Mouse (Mus musculus) heart, embryonic 10.5 days (tissue): ENCODE measurements at regions not wholly inside any gene's neighbourhood (a gene's known extent, or its start where the extent isn't known, plus 50 kb on each side); places are given as distances from the start of the nearest gene placed in this dataset.

Source experiments
- DNase-seq: peaks from one replicate; pipeline ENCODE4 v3.0.0-alpha.2; 2017; ENCODE audit warnings: low spot score
- H3K27ac ChIP-seq: fragments of 300-500 bp; sonication (generic); 2 replicates; pipeline ENCODE4 v1.5.1; 2016; ENCODE audit warnings: mild to moderate bottlenecking
- H3K27me3 ChIP-seq: fragments of 300-500 bp; sonication (generic); 2 replicates; pipeline ENCODE4 v1.6.1; 2016; ENCODE audit warnings: mild to moderate bottlenecking; ENCODE audit not compliant: poor library complexity, insufficient read depth, severe bottlenecking
- H3K36me3 ChIP-seq: fragments of 300-500 bp; sonication (generic); 2 replicates; pipeline ENCODE4 v1.6.1; 2016; ENCODE audit warnings: mild to moderate bottlenecking, moderate library complexity
- H3K4me1 ChIP-seq: fragments of 300-500 bp; sonication (generic); 2 replicates; pipeline ENCODE4 v1.6.1; 2016; ENCODE audit warnings: mild to moderate bottlenecking
- H3K4me3 ChIP-seq: fragments of 300-500 bp; sonication (generic); 2 replicates; pipeline ENCODE4 v1.5.1; 2016; ENCODE audit warnings: mild to moderate bottlenecking, moderate library complexity
- H3K9me3 ChIP-seq: fragments of 300-500 bp; sonication (generic); 2 replicates; pipeline ENCODE4 v1.6.1; 2016; ENCODE audit warnings: mild to moderate bottlenecking, moderate library complexity
- WGBS: fragments of 180-500 bp; shearing (Covaris S2); methylation state at CpG from one replicate; pipeline ENCODE4 v1.1.7; 2016; 5-methylcytosine and 5-hydroxymethylcytosine counted together

- Histone ChIP-seq H3K4me3 (no peak overlapping the region), H3K27ac (no peak overlapping the region), H3K36me3 (no peaks in the 10 kb centered on the region), H3K27me3 (no peaks in the 10 kb centered on the region), H3K4me1 (no peaks in the 10 kb centered on the region), H3K9me3 (no peaks in the 10 kb centered on the region)
- WGBS: 82% methylated on average over 8 of the region's 8 CpGs
- DNase-seq: no peak
Observed at GRCm38 (mm10) chr8:35275972-35276371, 489.6 kb upstream of the Gm19410 start.

DNA sequence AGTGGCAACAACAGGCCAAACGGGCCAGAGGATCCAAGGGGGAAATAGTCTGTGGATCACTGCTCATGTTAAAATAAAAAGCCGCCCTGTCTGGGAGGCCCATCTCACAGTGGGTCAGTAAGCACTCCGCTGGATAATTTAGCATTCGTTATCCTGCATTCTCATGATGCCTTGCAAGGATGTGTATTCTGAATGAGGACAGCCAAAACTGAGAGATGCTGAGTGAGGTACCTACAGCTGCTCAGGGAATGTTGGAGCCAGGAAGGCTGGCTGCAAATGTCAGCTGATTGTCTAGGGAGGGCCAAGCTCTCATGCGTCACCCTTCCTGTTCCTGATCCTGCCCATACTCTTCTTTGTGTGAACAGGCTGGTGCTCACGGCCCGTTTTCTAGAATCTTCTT lies 489.1 kb upstream of the Gm19410 start:
- H3K4me1 ChIP-seq: no peaks in the 10 kb centered on the region
- no peaks in the 10 kb centered on the region for H3K27me3 ChIP-seq
- no peaks in the 10 kb centered on the region for H3K9me3 ChIP-seq
- 70% methylated on average over 7 of the region's 7 CpGs for WGBS
- no peak for DNase-seq
- no peak overlapping the region for H3K27ac ChIP-seq
- no peak overlapping the region for H3K4me3 ChIP-seq
- H3K36me3 ChIP-seq: no peaks in the 10 kb centered on the region

DNA sequence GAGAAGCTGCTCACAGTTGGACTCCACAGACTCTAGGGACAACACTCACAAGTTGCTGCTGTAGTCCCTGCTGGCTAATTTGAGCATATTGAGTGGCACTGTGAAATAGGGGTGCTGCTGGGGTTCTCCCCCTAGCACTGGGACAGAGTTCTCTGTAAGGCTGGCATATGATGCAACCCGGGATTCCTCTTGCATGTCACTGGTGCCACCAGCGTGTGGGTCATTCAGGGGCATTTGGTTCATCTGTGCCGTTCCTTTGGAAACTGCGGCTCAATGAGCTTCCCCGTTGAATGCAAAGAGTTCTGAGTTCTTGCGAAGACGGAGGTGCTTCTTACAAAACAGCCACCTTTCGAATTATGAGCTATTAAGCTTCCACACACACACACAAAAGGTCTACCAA lies 486.6 kb upstream of the Gm19410 start:
- no peak overlapping the region for H3K4me3 ChIP-seq
- H3K36me3 ChIP-seq: no peaks in the 10 kb centered on the region
- no peak for DNase-seq
- no peaks in the 10 kb centered on the region for H3K27me3 ChIP-seq
- H3K27ac ChIP-seq: no peak overlapping the region
- H3K4me1 ChIP-seq: no peaks in the 10 kb centered on the region
- H3K9me3 ChIP-seq: no peaks in the 10 kb centered on the region
- WGBS: 93% methylated on average over 8 of the region's 8 CpGs

DNA sequence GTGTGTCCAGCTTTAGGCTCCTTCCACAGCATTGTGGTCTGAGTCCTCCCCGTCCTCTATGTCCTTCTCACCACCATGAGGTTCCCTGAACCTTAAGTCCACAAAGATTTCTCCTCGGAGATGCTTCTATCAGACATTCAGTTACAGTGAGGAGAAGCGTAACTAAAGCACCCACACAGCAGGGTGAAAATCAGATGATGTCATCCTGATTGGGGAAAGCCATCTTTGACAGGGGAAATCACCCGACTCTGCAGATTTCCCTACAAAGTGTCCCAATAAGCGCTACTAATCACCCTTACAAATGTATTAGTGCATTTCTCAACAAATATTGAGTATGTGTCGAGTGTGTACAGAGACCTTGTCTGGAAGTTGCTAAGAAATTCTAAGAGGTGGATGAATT lies 484.8 kb upstream of the Gm19410 start:
- no peak for DNase-seq
- WGBS: 86% methylated on average over 6 of the region's 6 CpGs
- H3K4me3 ChIP-seq: no peak overlapping the region
- no peaks in the 10 kb centered on the region for H3K36me3 ChIP-seq
- H3K27me3 ChIP-seq: no peaks in the 10 kb centered on the region
- no peaks in the 10 kb centered on the region for H3K9me3 ChIP-seq
- H3K4me1 ChIP-seq: no peaks in the 10 kb centered on the region
- no peak overlapping the region for H3K27ac ChIP-seq

- H3K27ac ChIP-seq: no peak overlapping the region
- 87% methylated on average over 9 of the region's 9 CpGs for WGBS
- no peaks in the 10 kb centered on the region for H3K36me3 ChIP-seq
- no peaks in the 10 kb centered on the region for H3K4me1 ChIP-seq
- no peaks in the 10 kb centered on the region for H3K9me3 ChIP-seq
- DNase-seq: no peak
- no peaks in the 10 kb centered on the region for H3K27me3 ChIP-seq
- H3K4me3 ChIP-seq: no peak overlapping the region
Observed at GRCm38 (mm10) chr8:35283366-35283765, 482.2 kb upstream of the Gm19410 start.

- DNase-seq: no peak
- no peaks in the 10 kb centered on the region for H3K36me3 ChIP-seq
- H3K9me3 ChIP-seq: no peaks in the 10 kb centered on the region
- 61% methylated on average over 5 of the region's 5 CpGs for WGBS
- H3K4me1 ChIP-seq: peaks cover 15% of the 10 kb centered on the region
- no peaks in the 10 kb centered on the region for H3K27me3 ChIP-seq
- no peak overlapping the region for H3K27ac ChIP-seq
- H3K4me3 ChIP-seq: no peak overlapping the region
Observed at GRCm38 (mm10) chr8:35289018-35289417, 476.6 kb upstream of the Gm19410 start.

- DNase-seq: no peak
- H3K4me3 ChIP-seq: no peak overlapping the region
- no peaks in the 10 kb centered on the region for H3K9me3 ChIP-seq
- peaks cover 15% of the 10 kb centered on the region for H3K4me1 ChIP-seq
- H3K27me3 ChIP-seq: no peaks in the 10 kb centered on the region
- H3K36me3 ChIP-seq: no peaks in the 10 kb centered on the region
- 53% methylated on average over 4 of the region's 4 CpGs for WGBS
- H3K27ac ChIP-seq: peak overlapping the region; percentile 49; the same call in 1 of the 2 replicates
Observed at GRCm38 (mm10) chr8:35289967-35290366, 475.6 kb upstream of the Gm19410 start.

- Histone ChIP-seq H3K9me3 (no peaks in the 10 kb centered on the region), H3K36me3 (no peaks in the 10 kb centered on the region), H3K27me3 (no peaks in the 10 kb centered on the region), H3K4me3 (no peak overlapping the region), H3K4me1 (peaks cover 15% of the 10 kb centered on the region), H3K27ac (no peak overlapping the region)
- WGBS: 76% methylated on average over 14 of the region's 14 CpGs
- no peak for DNase-seq
Observed at GRCm38 (mm10) chr8:35293437-35294126, 472.0 kb upstream of the Gm19410 start.

GRCm38 (mm10) chr8:35296936-35297335 lies 468.7 kb upstream of the Gm19410 start:
- Histone ChIP-seq H3K4me3 (no peak overlapping the region), H3K27ac (no peak overlapping the region), H3K27me3 (no peaks in the 10 kb centered on the region), H3K9me3 (no peaks in the 10 kb centered on the region), H3K4me1 (no peaks in the 10 kb centered on the region), H3K36me3 (no peaks in the 10 kb centered on the region)
- WGBS: 87% methylated on average over 6 of the region's 6 CpGs
- DNase-seq: no peak

GRCm38 (mm10) chr8:35299088-35299487 lies 466.5 kb upstream of the Gm19410 start:
- no peak overlapping the region for H3K4me3 ChIP-seq
- H3K36me3 ChIP-seq: no peaks in the 10 kb centered on the region
- H3K27me3 ChIP-seq: no peaks in the 10 kb centered on the region
- H3K9me3 ChIP-seq: no peaks in the 10 kb centered on the region
- H3K4me1 ChIP-seq: no peaks in the 10 kb centered on the region
- no peak for DNase-seq
- H3K27ac ChIP-seq: no peak overlapping the region
- WGBS: 87% methylated on average over 9 of the region's 9 CpGs

DNA sequence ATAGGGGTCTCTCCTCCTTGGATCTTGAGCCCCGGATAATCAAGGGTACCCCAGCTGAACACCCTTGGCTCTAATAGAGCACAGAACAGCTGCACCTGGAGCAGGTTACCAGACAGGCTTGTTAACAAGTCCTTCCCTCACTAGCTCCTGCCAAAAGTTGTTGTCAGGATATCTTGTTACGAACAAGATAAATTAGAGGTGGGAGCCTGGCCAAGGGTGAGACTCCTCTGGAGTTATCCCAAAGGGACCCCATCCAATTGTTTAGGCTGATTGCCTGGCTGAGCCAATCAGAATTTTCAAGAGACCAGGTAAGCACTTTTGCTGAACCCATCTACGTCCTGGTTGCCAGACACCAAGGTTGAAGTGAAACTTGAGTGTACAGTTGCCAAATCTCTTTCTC lies 465.2 kb upstream of the Gm19410 start:
- Histone ChIP-seq H3K4me3 (no peak overlapping the region), H3K27ac (no peak overlapping the region), H3K27me3 (no peaks in the 10 kb centered on the region), H3K36me3 (no peaks in the 10 kb centered on the region), H3K9me3 (peaks cover 8% of the 10 kb centered on the region; the same call in 1 of the 2 replicates), H3K4me1 (no peaks in the 10 kb centered on the region)
- 69% methylated on average over 3 of the region's 3 CpGs for WGBS
- no peak for DNase-seq

- Histone ChIP-seq H3K9me3 (peaks cover 8% of the 10 kb centered on the region; the same call in 1 of the 2 replicates), H3K4me3 (no peak overlapping the region)
- 66% methylated on average over 10 of the region's 10 CpGs for WGBS
Observed at GRCm38 (mm10) chr8:35300881-35301521, 464.6 kb upstream of the Gm19410 start.

GRCm38 (mm10) chr8:35302856-35303255 lies 462.7 kb upstream of the Gm19410 start:
- DNase-seq: no peak
- H3K9me3 ChIP-seq: peaks cover 8% of the 10 kb centered on the region; the same call in 1 of the 2 replicates
- H3K27ac ChIP-seq: no peak overlapping the region
- no peak overlapping the region for H3K4me3 ChIP-seq
- no peaks in the 10 kb centered on the region for H3K27me3 ChIP-seq
- 89% methylated on average over 7 of the region's 7 CpGs for WGBS
- H3K36me3 ChIP-seq: no peaks in the 10 kb centered on the region
- H3K4me1 ChIP-seq: no peaks in the 10 kb centered on the region

More at GRCm38 (mm10) chr8:35300881-35301521, 464.6 kb upstream of the Gm19410 start:
- Histone ChIP-seq H3K4me1 (no peaks in the 10 kb centered on the region), H3K27me3 (no peaks in the 10 kb centered on the region), H3K27ac (no peak overlapping the region), H3K36me3 (no peaks in the 10 kb centered on the region)
- DNase-seq: peak; percentile 30
